Mouse (Mus musculus) right cerebral cortex, adult 18-20 months (tissue): Measurements from ENCODE around the gene Arid3c.

Source experiments
- DNase-seq: peaks from one replicate; pipeline ENCODE4 v3.0.0; 2022; ENCODE audit warnings: mixed read lengths

The Arid3c gene

DNA sequence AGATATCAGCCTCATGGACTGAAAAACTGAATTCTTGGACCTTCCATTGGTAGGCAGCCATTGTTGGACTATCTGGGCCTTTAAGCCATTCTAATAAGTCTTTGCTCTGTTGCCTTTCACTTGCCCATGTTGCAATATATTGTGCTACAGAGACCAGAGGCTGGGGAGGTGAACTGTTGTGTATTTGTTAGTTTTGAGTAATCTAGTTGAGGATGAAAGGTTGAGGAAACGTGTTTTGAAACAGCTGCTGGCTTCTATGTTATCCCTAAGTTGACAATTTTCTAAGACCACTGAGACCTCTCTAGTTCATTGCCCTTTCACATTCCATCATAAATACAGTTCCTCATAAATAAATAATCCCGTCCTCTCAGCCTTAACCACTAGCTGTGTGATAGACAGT lies 13.2 kb upstream of the Arid3c start:
- no peak for DNase-seq

DNA sequence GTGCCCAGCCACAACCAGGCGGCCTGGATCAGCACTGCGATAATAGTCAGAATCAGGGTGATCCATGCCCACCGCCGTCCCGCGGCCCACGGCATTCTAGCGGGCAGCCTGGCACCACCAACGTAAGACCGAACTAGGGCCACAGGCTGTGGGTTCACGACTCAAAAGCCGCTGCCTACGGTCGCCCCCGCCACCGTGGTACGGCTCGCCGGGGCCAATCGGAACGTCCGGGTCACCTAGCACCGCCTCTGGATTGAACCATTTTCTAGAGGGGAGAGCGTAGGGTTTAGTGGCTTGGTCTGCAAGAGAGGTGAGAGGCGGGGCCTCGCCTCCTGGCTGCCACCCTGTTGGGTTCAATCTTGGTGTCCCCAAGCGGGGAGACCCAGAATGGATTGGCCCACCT lies 10.2 kb upstream of the Arid3c start:
- peak; percentile 96 for DNase-seq

DNA sequence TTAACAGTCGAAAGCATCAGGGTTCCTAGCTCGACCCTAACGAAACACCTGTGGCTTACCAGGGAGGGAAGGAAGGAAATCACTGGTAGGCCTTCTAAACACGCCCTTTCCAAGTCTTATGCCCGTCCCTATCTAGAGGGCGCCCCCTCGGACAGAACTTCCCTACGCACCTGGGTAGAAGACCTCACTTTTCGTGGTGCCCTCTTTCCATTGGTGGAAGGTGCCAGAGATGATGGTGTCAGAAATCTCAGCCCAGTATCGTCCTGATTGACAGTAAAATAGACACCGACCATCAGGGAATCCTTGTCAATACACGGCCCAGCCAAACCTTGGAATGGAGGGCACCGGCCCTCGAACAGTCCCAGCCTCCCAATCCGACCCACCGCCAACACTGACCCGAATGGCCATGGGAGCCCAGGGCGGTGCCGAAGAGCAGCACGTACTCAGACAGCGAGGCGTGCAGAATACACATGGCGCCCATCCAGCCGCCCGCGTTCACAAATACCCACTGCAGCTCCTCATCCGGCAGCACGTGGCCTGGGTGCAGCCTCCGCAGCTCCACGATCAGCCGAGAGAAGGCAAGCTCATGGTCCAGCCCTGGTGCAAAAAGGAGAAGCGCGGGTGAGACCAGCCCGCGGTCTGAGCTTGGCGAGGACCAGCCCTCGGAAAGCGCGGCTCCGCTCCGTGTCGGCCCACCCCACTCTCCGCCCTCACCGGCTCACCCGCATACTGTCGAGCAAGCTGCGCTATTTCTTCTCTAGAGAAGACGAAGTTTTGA lies 9.6 kb upstream of the Arid3c start:
- peak; percentile 83 for DNase-seq

DNA sequence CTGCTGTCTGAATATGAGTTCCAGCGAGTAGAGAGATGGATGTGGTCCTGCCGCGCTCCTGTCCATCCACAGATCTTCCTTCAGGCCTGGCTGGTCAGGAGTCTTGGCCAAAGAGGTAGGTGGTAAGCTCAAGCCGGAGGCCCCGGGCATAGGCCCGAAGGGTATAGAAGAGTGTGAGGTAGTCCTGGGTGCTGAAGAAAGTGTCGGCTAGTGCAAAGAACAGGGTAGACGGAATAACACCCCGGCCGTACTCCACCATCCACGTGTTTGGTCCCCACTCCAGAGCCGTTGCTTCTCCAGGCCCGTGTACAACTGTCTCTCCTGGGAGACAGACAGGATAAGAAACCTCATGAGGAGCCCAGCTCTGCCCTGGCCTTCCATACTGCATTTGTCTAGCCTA lies 8.3 kb upstream of the Arid3c start:
- no peak for DNase-seq

DNA sequence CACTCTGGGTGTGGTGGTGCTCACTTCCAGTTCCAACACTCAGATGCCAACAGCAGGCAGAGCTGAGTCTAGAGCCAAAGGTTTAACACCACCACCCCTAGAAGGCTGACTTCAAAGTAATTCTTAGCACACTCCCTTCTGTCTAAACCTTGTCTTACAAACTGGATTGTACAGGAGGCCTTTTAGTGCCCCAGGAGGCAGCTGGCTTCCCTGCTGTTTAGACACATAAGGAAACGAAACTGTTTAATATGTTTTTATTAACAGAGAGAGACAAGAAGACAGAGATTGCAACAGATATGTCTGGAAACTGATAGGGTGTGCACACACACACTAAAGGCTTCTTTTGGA lies 7.3 kb upstream of the Arid3c start:
- no peak for DNase-seq

DNA sequence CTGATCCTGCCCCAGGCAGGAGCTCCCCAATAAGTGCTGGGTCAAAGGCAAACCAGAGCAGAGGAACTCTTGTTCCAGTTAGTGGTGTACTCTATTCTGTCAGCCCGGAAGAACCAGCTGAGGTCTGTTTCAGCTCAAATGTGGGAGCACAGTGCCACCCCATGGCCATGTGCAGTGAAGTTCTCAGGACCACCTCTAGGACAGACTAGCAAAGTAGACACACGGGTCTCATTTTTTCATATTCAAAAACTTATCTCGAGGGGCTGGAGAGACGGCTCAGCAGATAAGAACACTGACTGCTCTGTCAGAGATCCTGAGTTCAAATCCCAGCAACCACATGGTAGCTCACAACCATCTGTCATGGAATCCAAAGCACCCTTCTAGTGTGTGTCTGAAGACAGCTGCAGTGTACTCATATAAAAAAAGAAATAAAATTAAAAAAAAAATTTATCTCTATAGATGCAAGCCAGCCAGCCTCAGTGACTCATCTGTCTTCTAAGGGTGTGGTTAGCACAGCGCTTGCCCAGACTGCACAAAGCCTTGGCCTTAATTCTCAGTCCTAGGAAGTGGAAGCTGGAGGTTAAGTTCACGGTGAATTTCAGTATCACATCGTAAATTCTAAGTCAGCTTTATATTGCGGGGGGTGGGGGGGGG lies 6.8 kb upstream of the Arid3c start:
- DNase-seq, result peak; percentile 77

DNA sequence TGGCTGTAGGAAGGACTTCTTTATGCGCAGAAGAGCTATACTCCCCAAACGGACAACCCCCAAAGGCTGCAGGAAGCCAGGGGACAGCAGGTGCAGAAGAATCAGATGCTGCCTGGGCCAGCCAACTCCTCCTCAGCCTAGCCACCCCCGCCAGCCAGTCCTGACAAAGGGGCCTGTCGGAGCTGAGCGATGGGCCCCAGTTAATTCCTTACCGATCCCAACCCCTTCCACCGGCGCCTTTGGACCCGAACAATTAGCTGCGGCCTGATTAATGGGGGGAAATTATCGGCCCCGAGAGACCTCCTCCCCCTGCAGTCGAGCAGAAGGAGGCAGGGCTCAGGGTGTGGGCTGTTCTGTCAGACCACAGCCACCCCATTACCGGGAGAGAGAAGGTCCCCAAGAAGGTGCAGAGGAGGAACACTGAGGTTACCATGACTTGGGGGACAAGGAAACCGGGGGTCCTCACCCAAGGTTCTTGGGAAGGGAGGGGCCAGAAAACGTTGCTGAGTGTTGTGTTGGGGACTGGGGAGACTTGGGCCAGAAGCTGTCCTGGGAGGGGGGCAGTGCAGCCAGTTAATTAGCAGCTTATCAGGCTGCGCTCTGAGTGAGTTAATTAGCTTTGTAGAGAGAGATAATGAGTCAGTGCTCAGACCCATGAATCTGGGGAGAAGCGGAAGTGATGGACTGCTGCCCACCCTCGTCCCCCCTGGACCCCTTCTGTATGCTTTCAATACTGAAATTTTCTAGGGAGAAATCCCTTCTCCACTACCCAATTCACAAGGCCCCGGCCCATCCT lies 3.9 kb downstream of the Arid3c start:
- DNase-seq, result no peak

DNA sequence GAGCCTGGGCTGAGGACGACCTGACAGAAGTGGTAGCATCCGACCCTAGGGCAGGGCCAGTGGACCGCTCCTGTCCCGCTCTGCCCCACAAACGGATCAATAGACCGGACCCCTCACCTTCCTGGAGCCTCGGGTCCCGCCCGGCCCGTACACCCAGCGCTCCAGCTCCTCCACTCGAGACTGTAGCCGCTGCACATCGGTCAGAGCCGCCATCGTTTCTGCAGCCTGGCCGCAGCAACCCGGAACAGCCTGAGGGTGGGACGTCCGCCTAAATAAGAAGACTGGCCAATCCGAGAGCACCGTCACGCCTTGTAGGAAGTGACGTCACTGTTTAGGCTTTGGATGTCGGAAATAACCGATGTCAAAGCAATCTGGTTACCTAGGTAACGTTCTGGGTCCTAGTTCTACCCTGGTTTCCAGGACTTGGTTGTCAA lies 8.0 kb downstream of the Arid3c start, which contains the start of gene Dctn3:
TSS of gene Dctn3 (minus strand) at position 253 of the 434 bp plus-strand sequence.
- peak; percentile 95 for DNase-seq

DNA sequence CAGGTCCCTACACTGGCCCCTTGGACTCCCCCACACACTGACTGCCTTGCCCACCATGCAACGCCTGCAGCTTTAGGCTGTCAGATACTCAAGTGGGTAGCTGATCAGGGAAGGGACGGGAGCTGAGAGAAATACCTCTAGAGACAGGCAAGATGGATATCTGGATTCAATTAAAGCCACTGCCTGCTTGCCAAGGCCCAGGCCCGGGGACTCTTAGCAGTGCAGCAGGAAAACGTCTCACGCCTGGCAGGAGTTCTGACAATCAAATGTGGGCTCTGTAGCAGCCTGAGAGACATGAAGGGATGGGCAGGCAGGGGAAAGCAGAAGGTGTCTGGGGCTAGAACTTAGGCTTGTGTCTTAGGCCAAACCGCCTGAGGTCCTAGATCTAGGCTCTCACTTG lies 14.1 kb downstream of the Arid3c start:
- DNase-seq, result no peak

DNA sequence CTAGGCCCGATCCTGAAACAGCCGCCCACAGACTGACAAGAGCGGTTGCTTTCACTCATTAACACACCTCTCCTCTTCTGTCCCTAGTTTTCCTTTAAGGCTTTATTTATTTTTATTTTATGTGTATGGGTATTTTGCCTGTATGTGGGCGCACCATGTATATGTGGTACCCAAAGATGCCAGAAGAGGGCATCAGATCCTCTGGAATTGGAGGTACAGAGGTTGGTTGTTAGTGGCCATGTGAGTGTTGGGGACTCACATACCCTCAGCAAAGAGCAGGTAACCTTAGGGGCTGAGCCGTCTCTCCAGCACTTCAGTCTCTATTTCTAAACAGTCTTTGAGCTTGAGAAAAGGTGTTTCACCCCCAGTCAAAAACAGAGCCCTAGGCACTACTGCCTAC lies 15.3 kb downstream of the Arid3c start:
- DNase-seq, result no peak

DNA sequence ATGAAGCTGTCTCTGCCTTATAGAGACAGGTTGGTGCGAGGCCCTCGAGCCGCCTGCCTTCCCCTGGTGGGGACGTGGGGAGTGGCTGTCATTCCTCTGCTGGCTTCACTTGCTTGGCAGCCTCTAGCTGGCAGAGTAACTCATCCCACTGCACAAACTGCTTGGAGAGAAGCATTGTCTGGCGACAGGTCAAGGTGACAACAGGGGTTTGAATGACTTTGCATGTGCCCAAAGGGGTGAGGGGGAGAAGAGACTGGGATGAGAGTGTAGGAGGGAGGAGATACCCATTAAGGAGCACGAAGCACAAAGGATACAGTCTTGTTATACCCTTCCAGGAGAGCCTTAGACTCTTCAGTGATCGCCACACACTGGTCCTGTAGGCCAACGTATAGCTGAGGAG lies 15.9 kb downstream of the Arid3c start:
- no peak for DNase-seq

DNA sequence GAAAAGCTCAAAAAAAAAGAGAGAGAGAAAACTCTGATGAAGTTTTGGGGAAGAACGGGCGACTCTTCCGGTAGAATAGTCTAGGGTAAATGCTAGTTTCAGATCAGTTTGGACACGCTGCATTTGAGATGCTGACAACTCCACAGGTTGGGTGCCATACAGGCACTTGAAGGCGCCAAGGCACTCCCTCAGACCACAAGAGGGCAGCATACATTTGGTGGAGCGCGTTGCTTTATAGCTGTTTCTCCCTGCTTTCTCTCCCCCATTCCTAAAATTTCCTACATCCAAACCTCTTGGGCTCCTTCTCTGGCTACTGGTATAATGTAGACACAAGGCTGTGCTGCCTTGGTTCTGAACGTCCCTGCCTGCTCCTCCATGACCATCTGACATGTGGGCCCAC lies 16.7 kb downstream of the Arid3c start:
- DNase-seq, result peak; percentile 81

DNA sequence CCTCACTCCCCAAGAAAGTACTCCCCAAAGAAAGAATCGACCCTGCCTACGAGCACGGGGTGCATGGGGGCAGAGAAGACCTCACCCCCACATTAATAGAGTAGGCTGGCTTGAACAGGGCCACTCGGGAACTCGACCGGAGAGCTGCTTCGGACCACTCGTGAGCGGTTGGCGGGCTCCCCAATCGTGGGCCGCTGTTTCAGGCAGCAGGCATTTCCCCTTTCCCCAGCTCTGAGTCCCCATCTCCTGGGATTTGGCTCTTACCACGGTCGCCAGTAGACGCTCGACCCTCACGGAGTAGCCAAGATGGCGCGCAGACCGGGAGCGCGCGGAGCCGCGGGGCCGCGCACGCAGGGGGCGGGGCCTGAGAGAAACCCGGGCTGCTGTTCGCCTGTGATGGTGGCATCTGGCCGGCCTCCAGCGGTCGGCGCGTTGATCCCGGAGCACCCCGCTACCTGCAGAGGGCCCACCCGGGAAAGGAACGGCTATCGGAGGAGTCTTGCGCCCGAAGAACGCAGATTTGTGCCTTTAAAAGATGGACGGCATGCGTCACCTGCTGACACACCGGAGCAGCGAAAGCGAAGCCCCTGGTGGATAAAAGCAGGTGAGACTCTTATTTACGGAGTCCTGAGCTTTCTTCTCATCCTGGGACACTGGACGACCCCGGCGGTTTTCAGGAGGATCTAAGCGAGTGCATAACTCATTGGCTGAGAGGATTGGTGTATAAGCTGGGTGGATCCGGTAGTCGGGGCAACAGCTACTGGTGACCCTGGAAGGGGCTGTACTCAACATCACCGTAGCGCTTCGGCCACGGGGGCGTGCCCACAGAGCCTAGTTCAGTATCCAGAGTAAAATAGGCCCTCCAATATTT lies 17.5 kb downstream of the Arid3c start, which contains the start of gene Rpp25l:
TSS of gene Rpp25l (minus strand) at position 338 of the 871 bp plus-strand sequence.
- peak; percentile 79 for DNase-seq

DNA sequence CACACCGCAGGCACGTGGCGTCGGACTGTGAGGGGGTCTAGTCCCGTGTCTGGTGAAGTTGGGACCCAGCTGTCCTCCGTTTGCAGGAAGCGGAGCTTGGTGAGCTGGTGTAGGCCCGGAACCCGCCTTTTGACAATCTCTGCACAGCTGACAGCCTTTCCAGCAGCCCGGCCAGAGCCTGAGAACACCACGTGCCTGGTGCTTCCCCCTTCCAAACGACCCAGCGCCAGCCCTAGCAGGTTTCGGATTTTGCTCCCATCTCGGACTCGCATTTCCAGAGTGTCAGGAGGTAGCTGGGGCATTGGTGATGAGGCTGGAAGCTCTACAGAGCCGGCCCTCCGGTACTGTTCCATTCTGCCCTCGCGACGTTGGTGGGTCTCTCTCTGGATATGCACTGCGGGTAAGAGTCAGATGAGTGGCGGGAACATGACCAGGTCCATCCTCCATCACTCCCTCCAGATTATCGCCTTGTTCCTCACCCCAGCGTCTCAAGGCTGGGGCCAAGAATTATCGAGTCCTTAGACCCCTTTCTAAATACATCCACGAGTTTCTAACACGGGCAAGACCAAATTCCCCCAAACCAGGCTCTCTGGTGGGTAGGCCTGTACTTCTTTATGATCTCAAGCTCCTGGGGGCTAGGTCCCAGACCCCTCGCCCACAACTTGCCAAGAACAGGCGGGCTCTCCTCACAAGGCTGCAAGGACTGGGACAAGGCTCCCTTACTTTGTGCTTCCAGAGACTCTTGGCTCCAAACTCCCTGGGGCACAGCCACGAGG lies 18.3 kb downstream of the Arid3c start:
- DNase-seq, result no peak

DNA sequence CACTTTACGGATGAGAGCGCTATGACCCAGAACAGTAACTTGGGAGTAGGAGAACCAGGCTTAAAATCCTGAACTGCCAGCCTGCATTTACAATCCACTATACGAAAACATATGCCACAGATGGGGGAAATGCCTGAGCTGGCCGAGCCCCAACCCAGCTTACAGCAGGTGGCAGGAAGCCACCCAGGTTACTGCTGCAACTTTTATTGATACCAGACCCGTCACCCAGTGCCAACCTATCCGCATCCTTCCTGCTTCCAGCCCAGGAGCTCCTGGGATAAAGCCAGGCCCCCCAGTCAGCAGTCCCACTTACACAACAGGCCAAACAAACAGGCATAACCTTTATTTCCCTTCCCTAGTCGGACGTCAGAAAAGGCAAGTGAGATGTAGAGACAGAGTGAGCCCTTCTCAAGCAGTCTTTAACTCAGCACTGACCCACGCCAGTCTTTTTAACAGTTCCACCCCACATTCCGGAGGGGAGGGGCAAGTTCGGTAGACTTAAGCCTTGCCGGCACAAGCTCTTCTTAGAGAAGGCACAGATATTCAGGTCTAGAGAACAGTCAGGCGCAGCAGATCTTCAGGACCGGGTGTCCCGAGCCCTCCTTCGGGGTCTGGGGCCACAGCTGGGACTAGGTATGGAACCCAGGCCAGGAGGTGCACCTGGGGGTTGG lies 19.1 kb downstream of the Arid3c start:
- no peak for DNase-seq

DNA sequence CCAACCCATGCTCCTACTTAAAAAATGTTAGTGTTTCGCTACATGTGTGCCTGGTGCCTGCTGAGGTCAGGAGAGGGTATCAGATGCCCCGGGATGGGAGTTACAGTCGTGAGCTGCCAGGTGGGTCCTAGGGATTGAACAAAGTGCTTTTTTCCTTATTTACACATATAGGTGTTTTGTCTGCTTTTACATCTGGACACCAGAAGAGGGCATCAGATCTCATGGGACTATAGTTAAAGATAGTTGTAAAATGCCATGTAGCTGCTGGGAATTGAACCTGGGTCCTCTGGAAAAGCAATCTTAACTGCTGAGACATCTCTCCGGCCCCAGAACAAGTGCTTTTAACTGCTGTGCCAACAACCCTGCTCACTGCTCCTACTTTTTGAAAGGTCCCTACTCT lies 20.7 kb downstream of the Arid3c start:
- no peak for DNase-seq

DNA sequence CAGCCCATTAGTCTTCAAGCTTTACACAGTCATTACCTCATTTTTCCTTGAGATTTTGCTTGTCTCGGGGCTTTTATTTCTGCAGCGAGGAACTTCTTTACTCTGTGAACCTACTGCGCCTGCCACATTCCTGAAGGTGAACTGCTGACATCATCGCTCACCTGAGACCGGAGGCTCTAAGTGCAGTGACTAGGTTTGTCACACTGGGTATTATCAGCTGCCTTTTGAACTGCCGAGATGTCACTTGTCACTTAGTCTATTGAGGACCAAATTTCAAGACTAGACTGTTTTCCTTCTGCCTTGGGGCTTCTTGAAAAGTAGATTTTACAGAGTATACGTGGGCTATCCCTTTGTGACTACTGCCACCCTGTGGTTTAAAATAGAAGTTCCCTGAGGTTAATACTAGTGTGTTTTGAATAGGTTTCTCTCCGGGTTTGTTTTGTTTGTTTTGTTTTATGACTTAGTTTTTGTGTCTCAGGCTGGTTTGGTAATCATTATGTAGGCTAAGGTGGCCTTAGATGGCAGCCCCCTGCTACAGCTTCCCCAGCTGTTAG lies 22.7 kb downstream of the Arid3c start:
- DNase-seq, result no peak

DNA sequence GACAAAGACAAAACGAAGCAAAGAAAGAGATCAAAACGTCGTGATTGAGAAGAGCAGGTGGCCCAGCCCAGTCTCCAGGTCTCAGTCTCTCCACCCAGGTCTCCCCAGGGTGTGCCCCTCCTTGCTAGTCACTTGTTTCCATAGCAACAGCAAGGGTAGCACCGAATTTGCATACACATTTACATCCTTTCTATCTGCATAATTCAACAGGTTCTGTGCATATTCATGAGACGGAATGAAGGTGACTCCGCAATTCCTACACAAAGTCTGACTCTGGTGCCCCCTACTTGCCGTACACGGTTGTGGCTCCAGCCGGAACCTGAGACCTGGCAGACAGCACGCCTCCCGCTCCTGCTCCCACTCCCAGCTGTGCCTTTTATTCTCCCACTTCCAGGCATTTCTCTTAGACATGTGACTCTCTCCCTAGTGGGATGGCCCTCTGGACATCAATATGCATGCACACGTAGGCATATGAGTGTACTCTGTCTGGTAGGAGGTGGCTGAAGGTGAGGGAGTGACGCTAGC lies 23.9 kb downstream of the Arid3c start:
- peak; percentile 87 for DNase-seq

DNA sequence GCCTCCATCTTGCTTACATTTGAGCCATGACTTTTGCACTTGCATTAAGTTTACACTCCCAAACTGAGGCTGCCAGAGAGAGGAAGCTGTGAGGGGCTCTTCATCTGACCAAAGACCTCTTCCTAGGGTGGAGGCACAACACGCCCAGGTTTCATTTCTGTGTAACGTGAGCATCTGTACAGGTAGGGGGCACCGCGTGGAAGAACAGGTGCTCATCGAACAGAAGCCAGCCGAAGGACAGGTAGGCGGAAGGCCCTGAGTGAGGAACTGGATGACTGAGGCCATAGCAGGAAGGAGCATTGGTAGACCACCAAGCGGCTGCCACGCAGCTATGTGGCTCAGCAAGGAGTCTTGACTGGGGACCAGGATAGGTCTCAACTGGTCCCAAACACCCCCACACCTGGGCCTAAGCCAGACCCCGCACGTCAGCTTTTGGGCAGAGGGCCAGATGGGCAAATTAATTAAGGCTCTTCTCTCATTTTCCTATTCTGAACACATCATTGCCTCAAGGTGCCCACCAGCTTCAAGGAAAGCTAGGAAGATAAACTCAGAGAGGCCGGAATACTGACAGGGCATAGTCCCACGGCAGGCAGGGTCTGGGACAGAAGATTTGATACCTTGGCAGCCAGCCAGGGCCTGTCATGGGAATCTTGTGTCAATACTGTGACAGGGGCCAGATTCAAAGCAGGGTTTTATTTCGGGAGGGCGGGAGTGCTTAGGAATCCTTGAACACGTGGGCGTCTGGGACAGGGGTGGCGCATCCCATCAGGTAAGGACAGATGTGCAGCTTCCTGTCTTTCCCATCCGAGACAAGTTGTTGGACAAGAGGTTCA lies 24.8 kb downstream of the Arid3c start:
- no peak for DNase-seq

DNA sequence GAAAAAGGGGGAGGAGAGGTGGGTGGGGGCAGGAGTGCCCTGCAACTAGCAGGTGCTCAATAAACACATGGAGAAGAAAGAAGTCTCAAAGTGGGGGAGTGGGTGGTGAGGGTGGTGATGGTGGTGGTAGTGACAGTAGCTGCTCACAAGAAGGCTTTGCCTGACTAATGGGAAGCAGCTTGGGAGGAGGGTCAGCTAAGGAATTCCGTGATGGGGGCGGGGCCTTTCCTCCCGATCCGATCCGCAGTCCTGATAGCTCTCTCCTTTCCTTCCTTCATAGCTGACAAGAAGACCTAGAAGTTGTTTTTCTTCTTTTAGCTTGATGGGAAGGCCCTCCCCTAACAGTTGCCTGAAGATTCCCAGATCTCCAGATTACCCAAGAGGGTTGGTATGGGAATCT lies 26.3 kb downstream of the Arid3c start:
- DNase-seq, result no peak
